Mouse (Mus musculus) bone marrow, adult 2 months (tissue): ENCODE data around the gene Rab26.

Experiments
- CTCF ChIP-seq: fragments of 200-500 bp; IDR thresholded peaks from 2 replicates; pipeline ENCODE4 v1.5.1; 2011; ENCODE audit warnings: low read length, control low read depth; ENCODE audit not compliant: control insufficient read depth, insufficient read depth
- POLR2A ChIP-seq: fragments of 200-500 bp; IDR thresholded peaks from 2 replicates; pipeline ENCODE4 v1.6.1; 2011; ENCODE audit warnings: low read depth, mild to moderate bottlenecking, control low read depth, low read length, borderline replicate concordance; ENCODE audit not compliant: control insufficient read depth

DNA sequence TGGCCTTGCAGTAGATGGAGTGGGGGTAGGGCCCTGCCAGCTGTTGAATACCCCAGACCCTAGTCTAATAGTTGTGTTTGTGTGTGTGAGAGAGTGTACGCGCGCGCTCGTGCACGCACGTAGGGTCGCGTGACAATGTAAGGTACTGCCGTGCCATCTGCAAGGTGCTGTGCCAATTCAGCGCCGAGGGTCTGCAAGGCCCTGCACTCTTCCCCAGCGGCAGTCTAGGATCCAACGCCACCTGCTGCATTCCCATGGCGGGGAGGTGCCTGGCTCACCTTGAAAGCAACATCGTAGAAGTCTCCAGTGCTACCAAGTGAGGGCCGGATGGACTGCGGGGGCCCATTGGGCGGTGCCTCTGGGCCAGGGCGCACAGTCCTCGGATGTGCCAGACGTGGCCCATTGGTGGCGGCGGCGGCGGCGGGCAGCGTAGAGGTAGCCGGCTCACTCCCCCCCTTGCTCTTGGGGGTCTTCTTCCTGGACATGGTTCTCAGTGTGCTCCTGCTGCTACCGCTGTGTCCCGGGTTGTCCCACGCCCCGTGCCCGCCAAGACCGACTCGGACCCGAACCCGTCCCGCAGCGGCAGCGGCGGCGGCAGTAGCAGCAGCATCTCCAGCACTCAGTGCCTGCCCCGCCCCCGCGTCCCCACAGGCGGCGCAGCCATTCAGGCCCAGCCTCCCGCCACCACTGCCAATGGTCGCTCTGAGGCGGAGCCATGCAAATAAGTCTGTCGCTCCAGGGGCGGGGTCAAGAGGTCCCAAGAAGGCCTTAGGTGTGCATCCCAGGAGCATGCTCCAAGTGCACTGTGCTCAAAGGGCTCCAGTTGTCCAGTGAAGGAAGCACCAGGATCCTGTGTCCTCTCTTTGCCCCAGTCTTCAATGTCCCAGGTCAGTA, 664 bp downstream of the Rab26 start:
- TF ChIP-seq CTCF = no peak
- peak; percentile 5; the same call in 1 of the 2 replicates for TF ChIP-seq POLR2A
